Mouse (Mus musculus) naive thymus-derived CD4-positive, alpha-beta T cell, adult 2 months (primary cell): Measurements from ENCODE around the gene Ptges3.
A peak's percentile ranks its signal among the peaks of the same experiment; 100 is the strongest.
"Not testable (repeated sequence)": the region's sequence is repeated elsewhere in the genome, so short reads cannot be mapped to it uniquely, and the experiment has no call there.

Experiments used
- DNase-seq: peaks from one replicate; pipeline ENCODE4 v3.0.0-alpha.2; 2011; ENCODE audit warnings: low read depth

Ptges3 gene

DNA sequence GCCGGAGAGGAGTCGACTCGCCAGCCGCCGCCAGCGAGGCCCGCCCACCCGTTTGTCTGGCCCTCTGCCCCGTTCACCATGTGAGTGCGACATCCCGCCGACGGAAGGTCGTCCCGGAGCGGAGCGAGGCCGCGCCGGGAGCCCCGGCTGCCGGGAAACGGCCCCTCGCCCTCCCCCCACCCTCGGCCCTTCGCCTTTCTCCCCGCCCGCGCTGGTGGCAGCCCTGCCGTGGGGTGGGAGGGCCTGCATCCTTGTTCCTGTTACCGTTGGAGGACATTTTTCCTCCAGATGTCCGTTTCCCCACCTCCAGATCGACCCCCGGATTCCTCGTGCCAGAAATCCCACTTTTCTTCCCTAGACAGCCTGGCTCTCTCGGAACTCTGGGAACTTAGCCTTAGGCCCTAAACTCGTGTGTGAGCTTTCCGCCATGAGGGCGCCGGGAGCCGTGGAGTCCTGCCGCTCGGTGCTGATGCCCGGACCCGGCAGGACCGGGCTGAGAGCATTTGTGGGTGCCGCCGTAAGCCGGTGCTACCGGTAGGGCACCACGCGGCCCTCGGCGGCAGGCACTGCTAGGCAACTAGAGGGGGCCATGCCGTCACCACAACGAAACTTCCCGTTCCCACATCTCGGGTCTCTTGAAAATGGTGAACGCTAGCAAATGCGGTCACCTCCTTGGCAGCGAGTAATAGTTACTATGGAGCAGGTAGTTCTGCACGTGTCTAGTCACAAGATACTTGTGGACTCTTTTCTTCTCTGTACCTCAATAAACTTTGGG, 640 bp downstream of the Ptges3 start:
- DNase-seq, result peak; percentile 84

DNA sequence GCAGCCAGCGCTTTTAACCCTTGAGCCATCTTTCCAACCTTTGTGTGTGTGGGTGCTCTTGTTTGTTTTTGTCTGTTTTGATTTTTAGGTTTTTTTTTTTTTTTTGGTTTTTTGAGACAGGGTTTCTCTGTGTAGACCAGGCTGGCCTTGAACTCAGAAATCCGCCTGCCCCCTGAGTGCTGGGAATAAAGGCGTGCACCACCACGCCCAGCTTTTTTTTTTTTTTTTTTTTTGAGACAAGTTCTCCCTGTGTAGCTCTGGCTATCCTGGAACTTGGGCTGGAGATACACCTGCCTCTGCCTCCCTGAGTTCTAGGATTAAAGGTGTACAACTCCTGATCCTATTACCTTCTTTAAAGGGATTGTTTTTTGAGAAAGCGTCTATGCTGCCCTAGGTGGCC, 2.4 kb downstream of the Ptges3 start:
- no peak for DNase-seq

DNA sequence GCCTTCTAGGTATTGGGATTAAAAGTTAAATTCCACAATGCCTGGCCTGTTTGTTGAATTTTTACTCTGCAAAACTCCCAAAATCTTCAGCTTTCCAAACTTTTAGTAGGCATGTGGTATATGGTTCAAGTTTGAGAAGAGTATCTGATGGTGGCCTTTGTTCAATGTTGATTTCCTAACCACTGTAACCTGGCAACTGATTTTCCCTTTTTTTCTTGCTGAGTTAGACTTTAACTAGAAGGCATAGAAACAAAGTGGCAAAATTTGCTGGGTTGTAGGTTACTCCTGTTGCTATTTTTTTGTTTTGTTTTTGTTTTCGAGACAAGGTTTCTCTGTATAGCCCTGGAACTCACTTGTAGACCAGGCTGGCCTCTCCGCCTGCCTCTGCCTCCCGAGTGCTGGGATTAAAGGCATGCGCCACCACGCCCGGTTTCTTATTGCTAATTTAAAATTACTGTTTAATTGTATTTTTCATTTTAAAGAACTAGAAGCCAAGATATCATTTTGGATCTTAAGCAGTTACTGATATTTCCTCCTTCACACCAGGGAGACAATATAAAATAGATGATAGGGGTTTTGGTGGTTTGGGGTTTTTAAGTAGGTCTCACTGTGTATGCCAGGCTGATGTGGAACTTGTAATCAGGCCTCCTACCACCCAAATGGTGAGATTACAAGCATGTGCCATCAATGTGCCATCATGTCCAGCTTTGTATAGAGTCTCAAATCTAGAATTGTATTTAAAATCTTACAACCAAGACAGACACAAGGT, 3.7 kb downstream of the Ptges3 start:
- no peak for DNase-seq

DNA sequence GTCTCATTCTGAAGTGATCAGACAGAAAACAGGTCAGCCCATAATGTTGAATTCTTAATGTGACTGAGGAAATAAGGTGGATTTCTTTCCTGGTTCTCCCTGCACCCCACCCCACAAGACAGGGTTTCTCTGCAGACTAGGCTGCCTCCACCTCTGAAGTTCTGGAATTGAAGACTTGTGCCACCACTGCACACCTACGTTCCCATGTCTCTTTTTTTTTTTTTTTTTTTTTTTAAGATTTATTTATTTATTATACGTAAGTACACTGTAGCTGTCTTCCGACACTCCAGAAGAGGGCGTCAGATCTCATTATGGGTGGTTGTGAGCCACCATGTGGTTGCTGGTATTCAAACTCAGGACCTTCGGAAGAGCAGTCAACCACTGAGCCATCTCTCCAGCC, 7.3 kb downstream of the Ptges3 start:
- DNase-seq, result no peak

DNA sequence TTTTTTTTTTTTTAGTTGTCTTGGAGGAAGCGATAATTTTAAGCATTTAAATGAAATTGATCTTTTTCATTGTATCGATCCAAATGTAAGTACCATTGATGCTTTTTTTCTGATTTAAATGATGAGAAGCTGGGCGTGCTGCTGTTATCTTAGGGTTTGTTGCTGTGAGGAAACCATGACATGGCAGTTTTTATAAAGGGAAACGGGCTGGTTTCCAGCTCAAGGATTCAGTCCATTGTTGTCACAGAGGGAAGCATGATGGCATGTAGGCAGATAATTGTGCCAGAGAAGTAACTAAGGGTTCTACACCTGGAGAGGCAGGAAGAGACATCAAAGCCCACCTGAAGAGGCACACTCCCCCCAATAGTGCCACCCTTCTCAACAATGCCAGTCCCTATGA, 10.4 kb downstream of the Ptges3 start:
- no peak for DNase-seq

DNA sequence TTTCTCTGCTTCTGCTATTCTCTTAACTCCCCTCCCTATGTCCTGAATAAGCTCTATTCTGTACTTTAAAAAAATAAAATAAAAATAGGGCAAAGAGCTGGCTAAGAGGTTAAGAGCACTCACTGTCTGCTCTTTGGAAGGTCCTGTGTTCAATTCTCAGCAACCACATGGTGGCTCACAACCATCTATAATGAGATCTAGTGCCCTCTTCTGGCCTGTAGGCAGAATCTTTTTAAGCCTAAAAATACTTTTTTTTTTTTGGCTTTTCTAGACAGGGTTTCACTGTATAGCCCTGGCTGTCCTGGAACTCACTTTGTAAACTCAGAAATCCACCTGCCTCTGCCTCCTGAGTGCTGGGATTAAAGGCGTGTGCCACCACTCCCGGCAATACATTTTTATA, 11.7 kb downstream of the Ptges3 start:
- not testable (repeated sequence) for DNase-seq

DNA sequence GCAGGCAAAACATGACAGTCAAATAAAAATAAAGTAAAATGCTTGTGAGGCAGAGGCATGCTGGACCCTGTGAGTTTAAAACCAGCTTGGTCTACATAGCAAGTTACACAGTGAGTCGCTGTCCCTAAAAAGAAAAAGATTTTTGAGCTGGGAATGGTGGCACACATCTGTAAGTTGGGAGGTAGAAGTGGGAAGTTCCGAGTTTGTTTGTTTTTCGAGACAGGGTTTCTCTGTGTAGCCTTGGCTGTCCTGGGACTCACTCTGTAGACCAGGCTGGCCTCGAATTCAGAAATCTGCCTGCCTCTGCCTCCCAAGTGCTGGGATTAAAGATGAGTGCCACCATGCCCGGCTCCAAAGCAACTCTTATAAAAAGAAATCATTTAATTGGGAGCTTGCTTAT, 19.5 kb downstream of the Ptges3 start:
- not testable (repeated sequence) for DNase-seq

DNA sequence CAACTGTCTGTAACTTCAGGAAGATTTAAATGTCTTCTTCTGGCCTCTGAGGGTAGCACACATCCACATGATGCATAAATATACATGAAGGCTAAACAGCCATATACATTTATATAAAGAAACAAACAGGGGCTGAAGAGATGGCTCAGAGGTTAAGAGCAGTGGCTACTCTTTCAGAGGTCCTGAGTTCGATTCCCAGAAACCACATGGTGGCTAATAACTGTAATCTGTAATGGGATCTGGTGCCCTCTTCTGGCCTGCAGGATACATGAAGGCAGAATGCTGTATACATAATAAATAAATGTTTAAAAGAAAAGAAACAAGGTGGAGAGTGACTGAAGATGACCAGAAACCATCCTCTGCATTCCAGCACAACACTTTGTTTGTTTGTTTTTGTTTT, 21.7 kb downstream of the Ptges3 start:
- DNase-seq, result peak; percentile 53

DNA sequence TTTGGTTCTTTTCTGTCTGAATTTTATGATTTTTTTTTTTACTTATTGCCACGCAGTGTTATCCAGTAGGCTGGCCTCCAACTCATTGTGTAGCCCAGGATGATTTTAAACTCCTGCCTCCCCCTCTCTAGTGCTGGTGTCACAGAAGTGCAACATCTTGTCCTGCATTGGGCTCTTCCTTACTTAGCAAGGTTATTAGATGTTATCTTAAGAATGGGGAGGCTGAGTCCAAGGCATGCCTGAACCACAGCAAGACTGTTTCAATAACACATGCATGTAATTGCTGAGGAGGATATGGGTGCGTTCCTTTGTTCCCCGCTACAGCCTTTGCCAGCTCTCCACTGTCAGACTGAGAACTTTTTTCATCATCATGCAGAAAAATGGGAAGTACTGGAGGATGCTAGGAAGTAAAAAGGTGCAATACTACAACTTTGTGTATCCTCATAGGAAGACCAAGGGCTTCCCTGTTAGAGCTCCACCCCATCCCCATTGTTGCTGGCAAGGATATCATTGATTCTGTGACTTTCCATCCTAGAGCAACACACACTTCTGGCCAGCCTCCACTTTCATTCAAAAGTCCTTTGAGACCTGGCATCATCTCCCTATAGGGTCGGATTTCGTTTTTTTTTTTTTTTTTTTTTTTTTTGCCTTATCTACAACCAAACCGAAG, 23.2 kb downstream of the Ptges3 start:
- no peak for DNase-seq

DNA sequence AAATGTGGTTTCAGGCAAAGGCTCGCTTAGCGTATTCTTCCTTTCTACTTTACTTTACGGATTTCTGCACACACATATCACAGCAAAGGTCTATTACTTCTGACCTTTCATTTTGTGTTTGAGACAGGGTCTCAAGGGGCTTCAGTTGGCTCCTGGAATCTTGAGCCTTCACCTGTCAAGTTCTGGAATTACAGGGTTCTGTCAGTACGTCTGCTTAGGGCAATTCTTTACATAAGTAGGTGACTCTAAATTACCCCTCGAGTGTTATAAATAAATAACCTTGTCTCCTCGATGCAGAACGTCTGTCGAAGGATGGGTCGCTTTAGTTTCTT, 23.7 kb downstream of the Ptges3 start:
- no peak for DNase-seq

DNA sequence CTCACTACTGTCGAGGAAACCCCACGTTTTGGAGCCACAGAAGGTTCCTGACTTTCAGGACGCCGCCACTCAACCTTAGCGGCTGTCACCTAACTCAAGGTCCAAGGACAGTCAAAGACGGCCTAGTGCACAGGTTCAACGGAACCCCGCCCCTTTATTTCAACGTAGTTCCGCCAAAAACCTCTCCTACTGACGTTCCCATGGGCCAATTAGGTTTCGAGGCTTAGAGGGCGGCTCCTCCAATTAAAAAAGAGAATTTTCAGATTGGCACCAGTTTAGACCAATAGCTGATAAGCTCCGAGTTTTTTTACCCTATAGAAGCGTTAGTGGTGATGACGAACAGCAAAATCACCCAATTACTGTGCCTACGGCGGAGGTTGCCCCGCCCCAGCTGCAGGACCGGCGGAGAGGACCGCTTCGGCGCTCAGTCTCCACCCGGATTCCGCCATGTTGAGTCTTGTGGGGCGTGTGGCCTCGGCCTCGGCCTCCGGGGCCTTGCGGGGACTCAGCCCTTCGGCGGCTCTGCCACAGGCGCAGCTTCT, 24.2 kb downstream of the Ptges3 start, which contains the start of gene Atp5b:
Atp5b (plus strand) TSS at position 394 of the 542 bp plus-strand sequence.
- DNase-seq, result peak; percentile 99

DNA sequence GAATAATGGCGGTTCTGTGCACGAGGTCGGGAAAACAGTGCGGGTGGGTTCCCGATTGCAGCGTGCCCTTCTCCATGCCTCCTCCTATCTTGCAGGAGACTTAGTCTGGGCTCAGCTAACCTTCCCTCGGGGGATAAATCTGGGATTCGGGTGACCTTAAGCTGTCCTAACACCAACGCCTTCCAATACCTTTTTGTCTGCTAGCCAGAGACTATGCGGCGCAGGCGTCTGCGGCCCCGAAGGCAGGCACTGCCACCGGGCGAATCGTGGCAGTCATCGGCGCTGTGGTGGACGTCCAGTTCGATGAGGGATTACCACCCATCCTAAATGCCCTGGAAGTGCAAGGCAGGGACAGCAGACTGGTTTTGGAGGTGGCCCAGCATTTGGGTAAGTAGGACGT, 24.9 kb downstream of the Ptges3 start:
- DNase-seq, result peak; percentile 35

DNA sequence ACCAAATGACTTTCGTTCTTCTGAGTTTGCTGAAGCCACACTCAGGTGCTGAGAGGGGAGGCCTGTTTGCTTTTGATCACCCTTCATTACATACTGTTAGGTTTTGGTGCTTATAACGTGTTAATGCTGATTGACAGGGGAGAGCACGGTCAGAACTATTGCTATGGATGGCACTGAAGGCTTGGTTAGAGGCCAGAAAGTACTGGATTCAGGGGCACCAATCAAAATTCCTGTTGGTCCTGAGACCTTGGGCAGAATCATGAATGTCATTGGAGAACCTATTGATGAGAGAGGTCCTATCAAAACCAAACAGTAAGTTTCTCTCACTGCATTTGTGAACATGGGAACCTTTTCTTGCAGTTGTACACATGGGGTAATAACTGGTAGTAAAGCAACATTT, 25.4 kb downstream of the Ptges3 start:
- no peak for DNase-seq

DNA sequence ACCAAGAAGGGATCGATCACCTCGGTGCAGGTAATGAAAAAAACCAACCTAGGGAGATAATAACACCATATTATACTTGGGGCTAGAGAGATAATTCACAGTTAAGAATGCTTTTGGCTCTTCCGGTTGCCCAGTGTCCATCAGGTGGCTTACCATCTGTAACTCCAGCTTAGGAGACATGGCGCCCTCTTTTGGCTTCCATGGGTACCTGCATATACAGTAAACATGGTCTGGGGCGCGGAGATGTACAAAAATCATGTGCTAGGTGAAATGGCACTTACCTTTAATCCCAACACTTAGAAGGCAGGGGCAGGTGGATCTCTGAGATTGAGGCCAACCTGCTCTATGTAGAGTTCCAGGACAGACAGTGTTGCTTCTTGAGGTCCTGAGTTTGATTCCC, 27.6 kb downstream of the Ptges3 start:
- peak; percentile 70 for DNase-seq

DNA sequence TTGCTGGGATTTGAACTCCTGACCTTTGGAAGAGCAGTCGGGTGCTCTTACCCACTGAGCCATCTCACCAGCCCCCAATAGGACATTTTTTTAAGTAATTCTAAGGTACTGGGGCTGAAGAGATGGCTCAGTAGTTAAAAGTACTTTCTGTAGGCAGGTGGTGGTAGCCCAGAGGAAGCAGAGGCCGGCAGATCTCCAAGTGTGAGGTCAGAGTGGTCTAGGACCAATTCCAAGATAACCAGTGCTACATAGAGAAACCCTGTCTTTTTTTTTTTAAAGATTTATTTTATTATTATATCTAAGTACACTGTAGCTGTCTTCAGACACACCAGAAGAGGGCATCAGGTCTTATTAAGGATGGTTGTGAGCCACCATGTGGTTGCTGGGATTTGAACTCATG, 28.5 kb downstream of the Ptges3 start:
- DNase-seq, result not testable (repeated sequence)

DNA sequence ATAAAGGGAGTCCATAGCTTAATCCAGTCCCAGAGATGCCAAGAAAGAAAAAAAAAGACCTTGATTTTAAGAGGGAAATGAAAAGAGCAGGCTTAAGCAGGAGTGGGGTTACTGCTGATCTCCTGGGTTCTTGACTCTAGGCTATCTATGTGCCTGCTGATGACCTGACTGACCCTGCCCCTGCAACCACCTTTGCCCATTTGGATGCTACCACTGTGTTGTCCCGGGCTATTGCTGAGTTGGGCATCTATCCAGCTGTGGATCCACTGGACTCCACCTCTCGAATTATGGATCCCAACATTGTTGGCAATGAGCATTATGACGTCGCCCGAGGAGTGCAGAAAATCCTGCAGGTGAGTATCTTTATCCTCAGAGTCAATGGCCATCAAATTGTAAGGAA, 29.4 kb downstream of the Ptges3 start:
- DNase-seq, result no peak

DNA sequence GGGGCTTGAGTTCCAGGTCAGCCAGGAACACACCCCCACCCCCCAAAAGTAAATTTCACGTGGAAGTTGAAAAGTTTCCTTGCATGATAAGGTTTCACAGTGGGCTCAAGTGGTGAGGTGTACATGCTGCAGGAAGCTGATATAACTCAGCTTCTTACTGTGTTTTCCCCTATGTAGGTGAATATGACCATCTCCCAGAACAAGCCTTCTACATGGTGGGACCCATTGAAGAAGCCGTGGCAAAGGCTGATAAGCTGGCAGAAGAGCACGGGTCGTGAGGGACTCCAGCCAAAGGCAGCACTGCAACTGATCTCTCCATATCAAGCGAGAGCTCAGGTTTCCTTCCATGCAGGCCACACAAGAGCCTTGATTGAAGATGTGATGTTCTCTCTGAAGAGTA, 31.1 kb downstream of the Ptges3 start:
- DNase-seq, result no peak

DNA sequence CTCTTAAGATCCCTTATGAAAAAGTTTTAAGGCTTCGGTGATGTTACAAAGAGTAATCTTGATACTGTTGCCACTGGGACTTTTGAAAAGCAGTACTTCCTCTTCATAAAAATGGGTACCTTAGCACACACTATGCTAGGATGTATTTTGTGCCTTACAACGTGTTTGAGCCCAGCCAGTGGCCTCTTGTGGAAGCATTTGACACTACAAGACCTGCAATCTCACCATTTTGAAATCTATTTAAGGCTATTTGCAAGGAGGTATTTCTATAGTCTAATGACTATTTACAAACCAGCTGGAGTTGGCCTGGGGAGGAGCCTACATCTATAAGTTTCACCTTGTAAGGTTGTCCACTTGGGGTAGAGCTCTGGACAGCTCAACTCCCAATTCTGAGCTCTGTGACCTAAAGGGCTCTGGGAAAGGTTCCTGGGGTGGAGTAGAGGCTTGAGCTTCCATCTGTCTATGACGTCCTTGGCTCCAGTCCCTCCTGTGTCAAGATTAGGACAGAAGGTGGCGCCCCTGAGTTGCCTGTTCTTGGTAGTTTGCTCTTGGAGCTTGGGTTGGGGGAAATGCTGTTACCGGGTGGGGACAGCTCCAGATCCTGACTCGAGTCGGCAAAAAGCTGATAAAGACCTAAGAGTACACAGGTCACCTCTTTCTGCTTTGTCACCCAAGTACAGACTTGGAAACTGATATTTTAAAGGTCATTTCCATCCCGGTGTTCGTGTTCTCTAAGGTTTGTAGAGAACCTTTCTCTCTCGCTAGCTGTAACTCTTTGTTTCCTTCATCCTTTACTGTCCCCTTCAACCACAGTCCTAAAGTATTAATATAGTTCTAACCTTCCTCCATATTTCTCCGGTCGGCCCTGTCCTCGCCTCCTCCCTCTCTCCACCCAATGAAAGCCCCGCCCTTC, 32.2 kb downstream of the Ptges3 start:
- peak; percentile 96 for DNase-seq

DNA sequence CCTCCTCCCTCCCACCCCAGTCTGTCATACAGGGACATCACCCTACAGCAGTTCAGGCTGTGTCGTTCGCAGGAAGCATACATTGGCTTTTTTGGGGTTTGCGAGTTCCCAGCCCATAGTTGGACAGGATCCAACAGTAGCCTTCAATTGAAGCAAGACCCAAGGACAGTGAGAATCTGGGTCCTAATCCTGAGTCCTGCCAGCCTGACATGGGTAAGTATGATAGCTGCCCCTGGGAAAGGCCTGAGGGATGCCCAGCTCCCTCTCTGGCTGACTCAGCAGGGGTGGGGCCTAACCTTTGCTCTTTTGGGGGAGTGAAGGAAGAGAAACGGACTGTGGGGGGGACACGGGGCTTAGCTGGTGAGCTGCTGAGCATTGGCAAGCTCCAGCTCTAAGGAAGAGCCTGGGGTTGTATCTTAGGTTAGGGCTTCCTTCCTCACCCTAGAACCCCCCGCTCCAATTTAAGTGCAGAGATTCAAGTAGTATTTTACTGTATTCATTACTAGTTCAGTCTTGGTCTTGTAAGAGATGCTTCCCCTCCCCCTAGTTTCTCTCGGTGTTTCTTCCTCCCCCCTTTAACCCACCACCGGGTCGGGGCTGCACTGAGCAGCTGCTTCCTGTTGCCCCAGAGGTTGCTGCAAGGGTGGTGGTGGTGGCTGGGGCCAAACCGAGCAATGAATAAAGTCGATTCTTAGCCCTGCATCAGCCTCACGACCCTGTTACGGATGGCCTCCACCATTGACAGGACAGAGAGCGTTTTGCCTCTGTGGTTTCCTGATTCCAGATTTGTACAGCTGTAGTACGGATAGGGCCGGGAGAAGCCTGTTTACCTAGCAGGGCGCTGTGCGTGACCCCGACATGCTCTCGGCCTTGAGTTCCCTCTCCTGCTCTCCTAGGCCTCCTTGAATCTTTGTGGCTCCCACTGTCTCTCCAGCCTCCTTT, 33.1 kb downstream of the Ptges3 start, which contains the start of gene Baz2a:
Baz2a (plus strand) TSS at position 14 of the 942 bp plus-strand sequence.
- DNase-seq, result peak; percentile 84
